Mouse (Mus musculus) adrenal gland, adult 8-10 months (tissue): ENCODE results near the gene Tbx1. TPM values are rescaled to one million over a fixed set of nuclear protein-coding genes. Genes with fewer than 3 reads are reported as not detected.

Experiments used
- DNase-seq: peaks from one replicate; pipeline ENCODE4 v3.0.0; 2022
- total RNA-seq, 4 experiments: library from RNA; stranded (reverse); gene quantifications; 2 replicates each; pipeline ENCODE4 v1.2.4; 2022

Gene Tbx1
- total RNA-seq, 4 experiments from 2014 or later = not detected

DNA sequence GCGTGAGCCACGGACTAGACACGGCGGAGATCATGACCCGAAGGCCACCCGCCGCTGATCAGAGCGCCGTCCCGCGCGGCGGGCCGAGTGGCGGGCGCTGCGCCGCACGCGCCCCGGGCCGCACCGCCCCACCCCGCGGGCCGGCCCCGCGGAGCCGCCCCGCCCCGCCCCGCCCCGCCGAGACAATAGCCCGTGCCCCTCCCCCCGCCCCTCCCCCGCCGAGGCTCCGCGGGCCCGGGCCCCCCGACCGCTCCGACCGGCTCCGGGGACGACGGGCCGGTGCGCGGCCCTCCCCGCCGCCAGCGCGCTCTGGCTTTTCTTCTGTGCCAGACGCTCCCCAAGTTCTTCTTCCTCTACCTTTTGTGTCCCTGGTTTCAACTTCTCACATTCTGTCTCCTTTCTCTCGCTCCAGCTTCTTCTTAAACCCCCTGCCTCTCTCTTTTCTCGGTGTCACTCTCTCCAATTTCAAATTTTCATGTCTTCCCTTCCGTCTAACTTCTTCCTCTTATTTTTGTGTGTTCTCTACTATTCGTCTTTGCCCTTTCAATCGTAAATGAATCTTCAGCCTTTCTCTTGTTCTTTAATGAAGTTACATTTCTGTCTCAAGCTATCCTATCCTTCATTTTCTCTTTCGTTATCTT, 3.4 kb downstream of the Tbx1 start:
- no peak for DNase-seq

DNA sequence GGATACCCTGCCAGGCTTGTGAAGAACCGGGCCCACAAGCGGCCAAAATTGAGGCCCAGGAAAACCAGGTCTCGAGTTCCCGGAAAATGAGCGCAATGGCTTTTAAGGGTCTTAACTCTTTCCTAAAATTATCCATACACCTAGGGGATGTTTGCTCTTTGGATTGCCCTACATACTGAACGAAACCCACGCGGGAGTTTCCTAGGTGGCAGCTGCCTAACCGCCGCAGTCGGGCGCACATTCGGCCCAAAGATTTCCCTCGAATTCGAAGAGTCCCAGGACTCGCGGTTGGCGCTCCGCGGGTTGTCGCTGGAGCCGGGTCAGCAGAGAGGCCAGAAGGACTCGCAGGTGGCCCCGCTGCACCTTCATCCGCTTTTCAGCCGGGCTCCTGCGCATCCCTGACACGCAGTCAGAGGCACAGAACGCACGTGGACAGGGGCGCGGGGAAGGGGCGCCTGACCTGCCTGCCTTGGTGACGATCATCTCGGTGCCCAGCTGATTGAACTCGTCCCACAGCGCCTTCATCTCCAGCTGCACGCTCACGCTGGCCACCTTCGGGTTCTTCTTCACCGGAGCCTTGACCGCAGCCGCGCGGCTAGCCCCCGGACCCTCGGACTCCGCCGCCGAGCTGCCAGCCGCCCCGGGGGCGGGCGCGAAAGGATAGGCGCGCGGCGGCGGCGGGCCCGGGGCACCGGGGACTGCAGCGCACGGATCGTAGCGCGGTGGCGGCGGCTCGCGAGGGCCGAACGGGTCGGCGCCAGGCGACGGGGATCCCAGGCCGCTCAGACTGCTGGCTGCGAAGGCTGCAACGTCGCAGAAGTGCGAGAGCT, 4.2 kb downstream of the Tbx1 start:
- no peak for DNase-seq

DNA sequence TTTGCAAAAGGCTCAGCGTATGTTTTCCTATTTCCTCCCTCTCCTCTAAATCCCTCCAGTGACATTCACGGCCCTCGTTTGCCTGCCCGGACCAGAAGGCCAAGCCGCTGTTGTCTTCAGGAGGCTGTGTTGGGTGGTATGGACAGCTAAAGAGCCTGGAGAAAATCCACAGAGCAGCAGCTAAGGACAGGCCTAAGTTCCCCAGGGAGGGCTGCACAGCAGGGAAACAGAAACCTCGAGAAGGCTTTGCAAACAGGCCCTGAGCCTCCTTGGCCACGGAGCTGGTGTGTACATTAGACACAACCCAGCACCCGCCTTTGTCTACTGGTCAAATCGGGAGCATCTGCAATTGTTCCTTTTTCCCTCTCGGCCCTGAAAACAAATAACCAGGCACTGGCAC, 4.8 kb downstream of the Tbx1 start:
- DNase-seq = no peak

DNA sequence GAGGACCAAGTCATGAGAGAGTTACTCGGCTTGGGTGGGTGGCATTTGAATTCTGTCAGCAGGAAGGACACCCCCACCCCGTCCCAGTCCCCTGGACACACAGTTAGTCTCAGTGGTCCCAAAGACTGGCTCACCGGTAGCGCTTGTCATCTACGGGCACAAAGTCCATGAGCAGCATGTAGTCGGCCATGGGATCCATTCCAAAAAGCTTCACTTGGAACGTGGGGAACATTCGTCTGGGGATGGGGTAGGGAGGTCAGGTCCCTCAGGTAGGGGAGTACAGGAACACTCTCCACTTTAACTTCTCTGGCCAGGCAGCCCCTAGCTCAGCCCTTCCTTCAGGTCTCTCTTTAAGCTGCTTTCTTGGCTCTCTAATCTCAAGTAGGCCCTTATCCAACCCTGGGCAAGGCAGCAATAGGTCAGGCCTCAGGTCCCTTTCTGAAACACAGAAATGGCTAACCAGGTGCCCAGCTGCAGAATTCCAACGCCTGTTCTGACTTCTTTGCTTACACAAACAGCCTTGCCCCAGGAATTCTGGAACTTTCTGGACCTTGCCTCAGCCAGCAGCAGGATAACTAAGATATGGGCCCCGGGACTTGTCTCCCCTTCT, 5.5 kb downstream of the Tbx1 start:
- DNase-seq = no peak

DNA sequence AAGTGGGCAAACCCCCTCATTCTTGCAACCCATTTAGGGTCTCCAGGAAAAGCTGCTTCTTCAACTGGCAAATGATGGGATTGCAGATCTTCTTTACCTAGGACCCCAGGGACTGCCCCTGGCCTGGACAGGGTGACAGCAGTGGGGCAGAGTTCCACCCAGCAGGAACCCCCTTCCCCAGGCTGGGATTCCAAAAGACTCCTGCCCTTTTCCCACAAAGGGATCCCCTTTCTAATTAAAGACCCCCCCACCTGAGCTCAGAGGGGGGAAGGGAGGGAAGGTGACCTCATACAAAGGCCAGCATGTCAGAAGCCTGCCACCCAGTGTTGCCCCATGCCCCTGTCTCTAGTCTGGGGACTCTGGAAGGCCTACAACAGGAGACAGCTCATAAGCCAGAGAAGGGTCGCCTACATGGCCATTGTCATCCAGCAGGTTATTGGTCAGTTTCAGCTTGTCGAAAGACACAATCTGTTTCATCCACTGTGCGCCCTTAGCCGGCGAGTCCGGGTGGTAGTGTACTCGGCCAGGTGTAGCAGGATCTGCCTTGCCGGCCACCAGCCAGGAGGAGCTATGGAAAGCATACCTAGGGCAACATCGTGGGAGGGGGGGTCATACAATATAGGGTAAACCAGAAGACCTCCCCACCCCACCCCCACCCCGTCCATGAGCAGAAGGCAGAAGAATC, 6.7 kb downstream of the Tbx1 start:
- DNase-seq = no peak

DNA sequence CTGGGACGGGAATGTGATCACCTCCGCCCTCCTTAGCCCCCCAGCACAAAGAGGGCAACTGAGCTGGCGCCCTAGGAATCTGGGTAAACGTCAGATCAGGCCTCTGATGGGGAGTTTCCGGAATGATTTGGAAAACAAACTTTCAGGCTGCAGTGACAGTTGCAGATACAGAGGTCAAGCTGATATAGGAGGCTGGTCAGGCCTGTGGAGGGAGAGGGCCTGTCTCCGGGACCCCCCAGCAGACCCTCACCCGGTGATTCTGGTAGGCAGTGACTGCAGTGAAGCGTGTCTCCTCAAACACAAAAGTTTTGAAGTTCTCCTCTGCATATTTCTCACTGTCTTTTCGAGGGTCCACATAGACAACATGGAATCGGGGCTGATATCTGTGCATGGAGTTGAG, 7.3 kb downstream of the Tbx1 start:
- no peak for DNase-seq

DNA sequence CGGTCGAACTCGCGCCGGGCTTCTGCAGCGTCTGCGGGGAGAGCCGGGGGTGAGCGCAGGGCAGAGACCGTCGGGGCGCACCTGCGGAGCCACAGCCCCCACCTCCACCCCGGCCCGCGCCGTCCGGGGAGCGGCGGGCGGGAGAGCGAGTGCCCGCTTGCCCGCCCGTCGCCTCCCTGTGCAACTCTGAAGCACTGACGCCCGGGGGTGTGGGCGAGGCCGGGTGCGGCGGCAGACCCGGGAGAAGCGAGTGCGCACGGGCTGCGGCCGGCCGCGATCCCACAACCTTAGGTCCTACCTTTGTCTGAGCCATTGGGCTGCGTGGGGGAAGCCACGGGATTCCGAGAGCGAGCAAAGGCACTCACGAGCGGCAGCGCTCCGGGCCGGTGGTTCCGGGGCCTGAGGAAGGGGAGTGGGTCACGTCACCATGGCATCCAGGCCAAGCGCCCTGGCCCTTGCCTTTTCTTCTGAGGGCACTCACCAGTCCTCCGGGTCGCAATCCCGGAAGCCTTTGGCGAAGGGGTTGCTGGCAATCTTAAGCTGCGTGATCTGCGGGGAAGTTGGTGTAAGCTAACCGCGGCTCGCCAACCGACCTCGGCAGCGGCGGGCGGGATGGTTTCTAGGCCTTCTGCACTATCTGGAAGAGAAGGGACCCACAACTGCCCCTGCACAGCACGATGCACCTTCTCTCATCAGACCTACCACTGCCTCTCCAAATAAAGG, 7.9 kb downstream of the Tbx1 start:
- DNase-seq = no peak

DNA sequence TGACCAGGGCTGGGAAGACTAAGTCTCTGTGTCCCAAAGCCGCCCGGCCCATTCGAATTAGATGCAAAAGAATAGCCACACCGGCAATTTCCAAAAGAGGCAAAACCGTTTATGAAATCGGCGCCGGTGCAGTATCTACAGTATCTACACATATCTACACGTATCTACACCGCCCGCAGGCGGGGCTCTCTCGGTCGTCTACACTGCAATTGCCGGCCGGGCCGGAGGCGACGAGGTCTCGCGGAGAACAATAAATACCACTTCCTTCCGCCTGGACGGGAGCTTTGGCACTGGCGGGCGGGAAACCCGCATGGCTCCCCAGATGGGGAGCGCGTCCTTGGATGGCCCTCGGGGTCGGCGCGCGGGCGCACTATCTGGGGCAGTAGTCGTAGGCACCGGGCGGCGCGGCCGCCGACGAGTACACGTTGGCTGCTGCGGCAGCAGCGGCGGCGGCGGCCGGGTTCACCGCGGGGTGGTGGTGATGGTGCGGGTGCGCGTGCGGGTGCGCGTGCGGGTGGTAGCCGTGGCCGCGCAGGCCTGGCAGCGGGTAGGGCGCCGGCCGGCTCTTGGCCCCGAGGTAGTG, 8.8 kb downstream of the Tbx1 start:
- no peak for DNase-seq

DNA sequence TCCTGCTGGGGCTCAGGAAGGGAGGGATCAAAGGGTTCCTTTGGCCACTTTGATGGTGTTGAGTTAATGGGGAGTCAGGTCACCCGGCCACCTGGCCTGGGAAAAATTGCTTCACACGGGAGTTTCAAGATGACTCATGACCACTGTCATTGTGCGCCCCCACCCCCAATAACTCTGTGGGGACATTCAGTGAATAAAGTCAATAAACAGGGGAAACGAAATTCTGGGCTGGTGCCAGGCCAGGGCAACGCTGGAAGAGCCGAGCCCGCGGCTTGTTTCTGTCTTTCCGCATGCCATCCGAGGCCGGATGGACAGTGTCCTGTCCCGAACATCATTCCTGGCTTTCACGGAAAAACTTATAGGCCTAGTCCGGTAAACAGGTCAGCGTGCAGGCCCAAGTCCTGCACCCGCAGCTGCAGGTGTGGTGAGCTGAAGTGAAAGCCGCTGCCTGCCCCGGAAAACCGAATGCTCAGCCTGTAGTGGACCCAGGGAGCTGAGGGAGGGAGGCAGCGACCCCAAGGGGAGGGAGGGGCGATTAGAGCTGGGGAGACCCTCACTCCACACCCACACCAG, 9.3 kb downstream of the Tbx1 start:
- no peak for DNase-seq

DNA sequence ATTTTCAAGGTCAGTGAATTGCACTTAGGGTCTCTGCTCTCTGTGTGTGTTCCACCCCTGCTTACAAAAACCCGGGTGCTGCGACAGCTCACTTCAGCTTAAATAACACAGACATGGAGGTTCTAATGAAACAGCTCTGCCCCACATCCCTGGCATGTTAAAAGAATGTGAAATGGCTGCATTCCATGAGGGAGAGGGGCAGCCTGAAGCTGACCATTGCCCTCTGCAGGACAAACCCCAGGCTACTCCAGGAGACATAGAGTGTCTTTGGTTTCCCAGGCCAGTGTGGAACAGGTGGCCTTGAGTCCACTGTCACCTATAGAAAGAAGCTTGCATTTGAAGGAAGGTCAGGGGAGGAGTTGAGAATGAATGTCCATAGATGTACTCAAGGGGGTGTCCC, 10.1 kb downstream of the Tbx1 start:
- no peak for DNase-seq

DNA sequence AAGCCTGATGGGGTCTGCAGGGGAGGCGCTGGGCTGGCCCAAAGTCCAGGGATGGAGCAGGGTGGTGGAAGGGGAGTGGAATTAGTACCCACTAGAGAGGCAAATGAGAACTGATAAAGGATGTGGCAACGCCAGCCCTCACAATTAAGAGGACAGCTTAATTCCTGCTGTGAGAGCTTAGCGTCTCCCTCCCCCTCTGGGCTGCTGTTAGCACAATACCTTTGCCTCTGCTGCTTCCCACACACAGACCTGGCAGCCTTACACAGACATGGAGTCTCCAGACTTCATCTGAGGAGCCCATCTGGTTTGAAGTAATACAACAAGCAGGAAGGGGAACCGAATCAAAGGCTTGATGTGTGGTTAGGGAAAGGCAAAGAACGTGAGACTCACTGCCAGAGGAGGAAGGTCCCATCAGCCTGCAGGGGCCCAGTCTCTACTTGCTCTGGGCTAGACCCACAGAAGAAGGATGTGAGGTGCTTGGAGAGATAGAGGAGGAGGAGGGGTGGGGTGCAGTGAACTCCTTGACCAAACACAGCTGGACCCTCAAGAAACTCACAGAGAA, 12.8 kb downstream of the Tbx1 start:
- no peak for DNase-seq

DNA sequence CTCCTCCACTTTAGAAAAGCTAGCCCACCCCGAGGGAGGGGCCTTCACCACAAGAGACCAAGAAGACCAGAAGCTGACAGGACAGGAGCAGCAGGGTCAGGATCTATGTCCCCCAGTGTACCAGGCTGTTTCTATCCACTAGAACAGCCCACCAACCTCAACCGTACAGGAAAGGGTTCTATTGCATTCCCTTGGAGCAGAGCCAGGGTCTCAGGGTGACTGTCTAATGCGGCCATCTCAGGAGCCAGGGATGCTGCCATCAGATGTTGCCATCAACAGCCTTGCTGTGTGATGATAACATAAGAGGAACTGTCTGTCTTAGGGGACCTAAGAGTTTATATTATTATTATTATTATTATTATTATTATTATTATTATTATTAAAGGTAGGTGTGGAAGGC, 13.4 kb downstream of the Tbx1 start:
- no peak for DNase-seq

DNA sequence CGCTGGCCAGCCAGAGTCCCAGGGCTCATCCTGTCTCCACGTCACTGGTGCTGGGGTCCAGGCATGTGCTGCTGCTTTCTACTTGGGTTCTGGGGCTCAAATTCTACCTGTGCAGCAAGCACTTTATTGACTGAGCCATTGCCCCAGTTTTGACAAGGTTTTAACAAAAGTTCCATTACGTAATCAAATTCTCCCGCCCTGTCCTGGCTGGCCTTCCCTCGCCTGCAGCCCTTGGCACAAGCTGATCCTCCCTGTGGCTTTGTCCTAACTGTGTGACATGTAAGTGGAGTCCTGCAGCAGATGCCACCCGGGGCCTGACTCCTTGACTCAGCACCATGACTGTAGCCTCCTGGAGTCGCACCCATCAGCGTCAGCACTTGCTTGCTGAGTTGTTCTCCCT, 16.3 kb downstream of the Tbx1 start:
- DNase-seq = peak; percentile 33

DNA sequence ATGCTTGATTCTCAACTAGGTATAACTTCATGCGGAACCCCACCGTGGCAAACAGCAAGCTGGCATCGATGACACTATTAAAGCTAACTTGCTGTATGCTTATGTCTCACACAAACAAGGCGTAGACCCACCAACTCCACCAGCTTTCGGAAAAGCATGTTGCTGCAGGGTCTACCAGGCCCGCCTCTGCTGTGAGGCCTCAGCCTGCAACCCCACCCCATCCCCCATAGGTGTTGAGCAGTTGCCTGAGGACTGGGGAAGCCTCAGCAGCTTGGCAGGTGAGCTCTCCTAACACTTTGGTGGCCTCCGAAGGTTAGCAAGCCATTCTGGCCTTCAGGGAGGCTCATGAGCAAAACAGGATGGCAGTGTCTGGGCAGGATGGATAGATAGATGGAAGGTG, 21.9 kb downstream of the Tbx1 start:
- no peak for DNase-seq

DNA sequence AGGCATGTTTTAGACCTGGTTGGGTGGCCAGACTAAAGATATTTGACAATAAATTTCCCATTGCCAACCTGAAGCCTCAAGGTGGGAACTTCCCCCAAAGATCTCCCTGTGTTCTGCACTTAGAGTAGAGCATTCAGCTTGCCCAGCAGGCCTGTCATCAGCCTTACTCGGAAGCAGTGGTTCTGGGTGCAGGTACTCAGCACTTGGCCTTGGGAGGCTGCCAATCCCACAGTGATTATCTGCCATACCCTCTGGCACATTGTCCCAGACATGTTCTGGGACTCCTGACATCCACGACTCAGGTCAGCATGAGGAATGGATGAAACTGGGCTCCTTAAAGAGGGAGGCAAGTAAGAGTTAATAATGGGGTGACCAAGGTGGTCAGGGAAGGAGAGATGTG, 26.0 kb downstream of the Tbx1 start:
- DNase-seq = no peak

DNA sequence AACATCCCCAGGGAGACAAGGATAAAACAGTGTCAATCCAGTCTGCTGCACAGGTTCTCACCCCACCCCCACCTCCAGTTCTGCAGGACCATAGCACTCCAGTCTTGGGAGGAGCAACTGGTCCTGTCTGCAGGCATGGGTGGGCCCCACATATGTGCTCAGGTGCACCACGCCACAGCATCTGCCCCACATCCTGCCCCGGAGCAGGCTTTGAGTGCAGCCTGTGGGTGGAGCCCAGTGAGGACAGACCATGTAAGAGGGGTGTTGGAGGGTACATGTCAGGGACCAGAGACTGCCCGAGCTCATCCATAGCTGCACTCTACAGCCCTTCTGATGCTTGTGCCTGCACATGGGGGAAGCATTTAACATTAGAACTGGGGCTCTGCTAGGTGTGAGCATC, 34.0 kb downstream of the Tbx1 start:
- no peak for DNase-seq

DNA sequence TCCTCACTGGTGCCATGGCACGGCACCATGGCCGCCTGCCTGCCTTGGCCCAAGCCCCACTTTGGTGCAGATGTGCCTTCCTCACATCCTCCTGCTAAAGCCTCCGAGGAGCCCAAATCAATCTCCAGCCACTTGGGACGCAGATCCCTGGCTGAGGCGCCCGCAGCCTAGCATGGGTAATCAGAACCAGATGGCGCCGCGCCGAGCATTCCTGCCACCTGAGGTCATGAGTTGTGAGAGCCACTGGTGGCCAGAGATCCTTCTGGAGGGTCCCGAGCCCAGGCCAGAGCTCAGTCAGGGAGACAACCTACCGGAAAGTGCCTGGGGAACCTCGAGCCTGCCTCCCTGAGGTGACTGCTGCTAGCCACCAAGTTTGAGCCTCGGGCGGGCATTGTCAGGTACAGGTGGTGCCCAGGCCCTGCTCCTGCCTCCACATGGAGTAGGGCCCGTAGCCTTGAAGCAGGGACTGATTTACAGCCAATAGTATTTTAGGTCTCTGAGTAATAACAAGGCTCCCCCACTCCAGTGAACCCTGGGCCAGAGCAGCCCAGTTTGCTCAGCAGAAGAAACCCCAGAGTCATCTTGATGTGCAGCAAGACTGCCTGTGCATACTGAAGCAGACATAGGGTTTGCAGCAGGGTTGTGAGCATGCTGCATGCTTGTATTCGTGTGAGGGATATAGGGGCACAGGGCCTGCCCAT, 35.1 kb downstream of the Tbx1 start:
- no peak for DNase-seq

DNA sequence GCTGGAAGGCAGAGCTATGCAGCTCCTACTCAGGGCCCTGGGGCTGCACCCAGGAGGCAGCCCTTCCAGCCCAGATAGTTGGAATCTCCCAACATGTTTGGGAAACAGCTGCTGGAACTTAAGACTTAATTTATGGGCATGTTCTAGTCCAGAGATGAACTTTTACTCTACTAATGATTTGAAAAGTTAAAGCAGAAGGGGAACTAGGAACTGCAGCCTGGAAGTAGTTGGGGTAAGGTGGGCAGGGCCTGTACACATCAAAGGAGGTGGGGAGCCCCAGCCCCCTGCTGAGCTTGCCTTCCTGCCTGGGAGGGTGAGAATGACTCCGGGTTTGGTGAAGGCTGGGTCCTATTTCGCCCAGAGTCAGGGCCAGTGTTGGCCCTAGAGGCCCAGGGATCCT, 35.8 kb downstream of the Tbx1 start:
- no peak for DNase-seq

DNA sequence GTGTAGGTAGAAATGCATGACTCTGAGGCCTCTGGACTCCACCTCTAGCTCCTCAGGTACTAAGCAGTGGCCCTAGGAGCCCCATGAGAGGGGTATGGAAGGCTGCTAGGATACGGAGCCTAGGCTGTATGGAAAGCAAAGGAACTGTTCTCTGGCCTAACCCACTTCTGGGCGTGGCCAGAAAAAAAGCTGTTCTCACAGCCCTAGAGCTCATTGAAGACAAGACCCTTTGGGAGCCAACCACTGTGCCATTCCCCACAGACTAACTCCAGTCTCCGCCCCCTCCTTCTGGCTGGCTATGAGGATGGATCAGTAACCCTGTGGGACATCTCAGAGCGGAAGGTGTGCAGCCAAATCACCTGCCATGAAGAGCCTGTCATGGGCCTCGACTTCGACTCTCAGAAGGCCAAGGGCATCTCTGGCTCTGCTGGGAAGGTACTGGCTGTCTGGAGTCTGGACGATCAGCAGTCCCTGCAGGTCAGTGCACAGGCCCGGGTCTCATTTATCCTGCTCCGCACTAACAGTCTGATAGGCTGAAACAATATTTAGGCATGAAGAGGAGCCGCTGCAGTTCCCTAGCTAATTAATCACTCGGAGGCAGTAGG, 38.3 kb downstream of the Tbx1 start:
- DNase-seq = no peak

DNA sequence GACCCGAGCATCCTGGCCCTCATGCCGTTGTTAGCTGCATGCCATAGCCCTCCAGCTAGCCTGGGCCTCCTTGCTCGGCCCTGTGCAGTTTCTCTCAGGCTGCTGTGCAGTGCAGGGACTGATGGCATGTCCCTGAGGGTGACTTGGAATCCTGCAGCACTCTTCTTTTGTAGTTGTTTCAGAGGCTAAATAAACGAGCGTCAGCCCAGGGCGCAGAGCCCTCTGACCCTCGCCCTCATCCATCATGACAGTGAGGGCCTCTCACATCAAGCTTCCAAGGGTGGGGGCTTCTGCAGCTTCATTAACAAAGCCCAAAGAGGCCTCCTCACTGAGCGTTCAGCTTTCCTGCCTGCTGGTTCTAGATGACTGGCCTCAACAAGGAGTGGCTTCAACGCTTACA, 38.9 kb downstream of the Tbx1 start:
- DNase-seq = no peak

DNA sequence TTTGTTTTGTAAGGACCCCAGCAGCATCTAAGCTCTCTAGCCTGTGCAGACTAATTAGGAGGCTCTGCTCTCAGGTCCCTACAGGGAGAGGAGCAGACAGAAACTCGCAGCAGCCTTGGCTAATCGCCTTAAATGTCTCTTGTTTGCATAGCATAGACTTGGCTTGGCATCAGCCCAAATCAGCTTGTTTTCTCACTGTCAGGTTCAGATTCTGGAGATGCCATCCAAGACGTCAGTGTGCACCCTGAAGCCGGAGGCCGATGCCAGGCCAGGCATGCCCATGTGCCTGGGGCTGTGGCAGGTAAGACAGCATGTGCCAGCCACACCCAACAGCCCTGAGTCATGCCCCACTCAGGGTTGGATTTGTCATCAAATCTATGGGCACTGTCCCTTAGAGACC, 42.6 kb downstream of the Tbx1 start:
- DNase-seq = no peak
